Mouse (Mus musculus): ENCODE measurements around the gene Prf1. TPM values are rescaled to one million over a fixed set of nuclear protein-coding genes. Genes with fewer than 3 reads are reported as not detected.

Gene Prf1
- polyA plus RNA-seq, 1 experiment from 2014 or later: not detected

DNA sequence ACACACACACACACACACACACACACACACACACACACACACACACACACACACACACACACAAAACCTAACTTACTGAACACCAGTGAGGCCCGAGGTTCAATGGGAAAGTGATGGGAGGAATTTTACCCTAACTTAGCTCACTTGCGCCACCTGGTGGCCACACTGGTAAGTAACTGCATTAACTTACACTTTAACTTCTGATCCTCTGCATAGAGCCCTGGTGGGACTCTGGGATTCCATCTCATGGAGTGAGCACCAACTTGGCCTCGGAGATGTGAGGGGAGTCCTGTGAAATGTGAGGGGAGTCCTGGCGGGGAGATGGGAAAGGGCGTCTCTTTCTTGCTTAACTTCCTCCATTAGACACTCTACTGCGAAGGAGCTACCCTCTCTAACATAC, 38.5 kb downstream of the Prf1 start:
- no peak overlapping the region for H3K4me3 ChIP-seq (ENCODE audit: low read depth, low read length)
- peak; percentile 94 for DNase-seq (ENCODE audit: low spot score)
- no peak overlapping the region for H3K4me2 ChIP-seq (ENCODE audit: low read depth, severe bottlenecking)
- H3K27me3 ChIP-seq (ENCODE audit: control insufficient read depth, insufficient read depth, low read length): no peaks in the 10 kb centered on the region
- no peaks in the 10 kb centered on the region for H3K9me3 ChIP-seq (ENCODE audit: control insufficient read depth, low read length)
- no peak for ATAC-seq (ENCODE audit: insufficient number of reproducible peaks, low FRiP score, low TSS enrichment, low read depth)
- H3K27ac ChIP-seq (replicated peaks; ENCODE audit: low read depth, low read length): no peak overlapping the region
- H3K4me1 ChIP-seq (ENCODE audit: control insufficient read depth, insufficient read depth, low read length): no peaks in the 10 kb centered on the region
- no peaks in the 10 kb centered on the region for H3K36me3 ChIP-seq (ENCODE audit: control insufficient read depth, insufficient read depth, low read length)
- no peak overlapping the region for H3K9ac ChIP-seq (ENCODE audit: low read length)
- 25% methylated on average over 6 of the region's 6 CpGs for WGBS

DNA sequence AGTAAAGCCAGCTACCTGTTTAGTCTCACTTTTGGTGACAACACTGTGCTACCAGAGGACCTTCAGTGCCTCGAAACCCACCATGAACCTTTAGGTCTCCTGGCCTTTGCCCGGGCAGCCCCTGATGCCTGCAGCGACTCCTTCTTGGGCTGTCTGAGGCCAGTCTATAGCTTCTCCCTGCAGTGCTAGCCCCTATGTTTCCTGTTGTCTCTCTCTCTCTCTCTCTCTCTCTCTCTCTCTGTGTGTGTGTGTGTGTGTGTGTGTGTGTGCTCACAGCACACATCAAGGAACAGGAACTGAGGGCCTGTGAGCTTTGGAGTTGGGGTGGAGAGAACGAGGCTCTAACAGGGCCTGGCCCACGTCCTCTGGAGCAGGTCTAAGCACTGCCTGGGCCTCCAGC, 39.0 kb downstream of the Prf1 start:
- ATAC-seq (ENCODE audit: insufficient number of reproducible peaks, low FRiP score, low TSS enrichment, low read depth): no peak
- Histone ChIP-seq H3K4me3 (ENCODE audit: low read depth, low read length) (no peak overlapping the region), H3K9ac (ENCODE audit: low read length) (no peak overlapping the region), H3K4me2 (ENCODE audit: low read depth, severe bottlenecking) (no peak overlapping the region), H3K36me3 (ENCODE audit: control insufficient read depth, insufficient read depth, low read length) (no peaks in the 10 kb centered on the region), H3K27ac (replicated peaks; ENCODE audit: low read depth, low read length) (no peak overlapping the region), H3K4me1 (ENCODE audit: control insufficient read depth, insufficient read depth, low read length) (no peaks in the 10 kb centered on the region), H3K27me3 (ENCODE audit: control insufficient read depth, insufficient read depth, low read length) (no peaks in the 10 kb centered on the region), H3K9me3 (ENCODE audit: control insufficient read depth, low read length) (no peaks in the 10 kb centered on the region)
- no peak for DNase-seq (ENCODE audit: low spot score)
- 77% methylated on average over 5 of the region's 5 CpGs for WGBS

DNA sequence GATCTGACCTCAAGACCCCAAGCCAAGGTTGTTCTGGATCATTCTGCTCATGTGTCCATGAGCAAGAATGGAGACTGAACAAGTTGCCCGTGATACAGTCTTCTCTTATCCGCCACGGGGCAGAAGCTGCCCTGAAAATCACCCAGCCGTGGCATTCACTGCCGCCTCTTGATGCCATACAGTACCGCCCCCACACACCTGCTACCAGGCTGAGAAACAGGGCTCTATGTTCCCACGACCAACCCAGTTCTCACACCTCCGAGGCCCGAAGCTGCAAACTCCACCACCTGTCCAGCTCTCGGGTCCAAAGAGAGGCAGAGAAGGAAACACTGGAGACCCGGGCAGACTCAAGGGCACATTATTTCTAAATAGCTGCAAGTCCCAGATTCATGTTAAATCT, 40.0 kb downstream of the Prf1 start:
- ATAC-seq (ENCODE audit: insufficient number of reproducible peaks, low FRiP score, low TSS enrichment, low read depth) (no peak), DNase-seq (ENCODE audit: low spot score) (no peak)
- 86% methylated on average over 11 of the region's 11 CpGs for WGBS

DNA sequence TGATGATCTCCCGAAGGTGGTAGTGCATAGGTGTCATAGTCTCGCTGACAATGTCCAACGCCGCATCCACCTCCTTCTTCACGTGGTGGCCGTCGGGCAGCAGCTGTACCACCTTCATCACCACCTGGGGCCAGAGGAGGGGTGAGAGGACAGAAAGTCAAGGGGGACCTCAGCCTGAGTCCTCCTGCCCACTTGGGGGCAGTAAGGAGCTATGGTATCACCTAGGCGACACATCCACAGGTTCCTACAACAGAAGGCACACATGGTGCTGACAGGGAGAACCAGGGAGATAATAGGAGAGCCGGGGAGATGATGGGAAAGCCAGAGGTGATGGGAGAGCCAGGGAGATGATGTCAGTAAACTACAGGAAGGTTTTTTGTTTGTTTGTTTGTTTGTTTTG, 41.6 kb downstream of the Prf1 start:
- ATAC-seq (ENCODE audit: insufficient number of reproducible peaks, low FRiP score, low TSS enrichment, low read depth): no peak
- H3K4me3 ChIP-seq (ENCODE audit: low read depth, low read length): no peak overlapping the region
- H3K4me2 ChIP-seq (ENCODE audit: low read depth, severe bottlenecking): no peak overlapping the region
- H3K27ac ChIP-seq (replicated peaks; ENCODE audit: low read depth, low read length): no peak overlapping the region
- no peak overlapping the region for H3K9ac ChIP-seq (ENCODE audit: low read length)
- no peak for DNase-seq (ENCODE audit: low spot score)
- H3K27me3 ChIP-seq (ENCODE audit: control insufficient read depth, insufficient read depth, low read length): no peaks in the 10 kb centered on the region
- H3K36me3 ChIP-seq (ENCODE audit: control insufficient read depth, insufficient read depth, low read length): no peaks in the 10 kb centered on the region
- 88% methylated on average over 9 of the region's 9 CpGs for WGBS
- no peaks in the 10 kb centered on the region for H3K4me1 ChIP-seq (ENCODE audit: control insufficient read depth, insufficient read depth, low read length)
- H3K9me3 ChIP-seq (ENCODE audit: control insufficient read depth, low read length): no peaks in the 10 kb centered on the region

More for the DNA sequence above, 40.0 kb downstream of the Prf1 start:
- Histone ChIP-seq H3K4me2 (ENCODE audit: low read depth, severe bottlenecking) (no peak overlapping the region), H3K9me3 (ENCODE audit: control insufficient read depth, low read length) (no peaks in the 10 kb centered on the region), H3K27ac (replicated peaks; ENCODE audit: low read depth, low read length) (no peak overlapping the region), H3K4me1 (ENCODE audit: control insufficient read depth, insufficient read depth, low read length) (no peaks in the 10 kb centered on the region), H3K9ac (ENCODE audit: low read length) (no peak overlapping the region), H3K27me3 (ENCODE audit: control insufficient read depth, insufficient read depth, low read length) (no peaks in the 10 kb centered on the region), H3K4me3 (ENCODE audit: low read depth, low read length) (no peak overlapping the region), H3K36me3 (ENCODE audit: control insufficient read depth, insufficient read depth, low read length) (no peaks in the 10 kb centered on the region)

DNA sequence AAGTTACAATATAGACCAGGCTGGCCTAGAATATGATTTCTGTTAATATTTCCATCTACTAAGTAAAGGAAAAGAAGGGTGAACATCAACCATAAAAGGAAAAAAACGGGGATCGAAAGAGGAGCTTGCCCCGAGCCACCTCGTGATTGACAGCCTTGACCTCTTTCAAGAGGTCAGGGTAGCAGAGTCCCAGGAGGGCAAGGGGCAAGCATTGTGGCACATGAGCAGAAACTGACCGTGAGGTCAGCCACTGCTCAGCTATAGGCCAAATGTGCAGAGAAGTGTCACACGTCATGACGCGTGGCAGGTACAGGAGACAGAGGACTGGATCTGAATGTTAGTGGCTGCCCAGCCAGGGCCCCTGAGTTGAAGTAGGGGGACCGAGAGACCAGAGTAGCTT, 42.6 kb downstream of the Prf1 start:
- Histone ChIP-seq H3K27me3 (ENCODE audit: control insufficient read depth, insufficient read depth, low read length) (no peaks in the 10 kb centered on the region), H3K9ac (ENCODE audit: low read length) (no peak overlapping the region), H3K27ac (replicated peaks; ENCODE audit: low read depth, low read length) (no peak overlapping the region), H3K4me3 (ENCODE audit: low read depth, low read length) (no peak overlapping the region), H3K36me3 (ENCODE audit: control insufficient read depth, insufficient read depth, low read length) (no peaks in the 10 kb centered on the region), H3K4me1 (ENCODE audit: control insufficient read depth, insufficient read depth, low read length) (no peaks in the 10 kb centered on the region), H3K4me2 (ENCODE audit: low read depth, severe bottlenecking) (no peak overlapping the region), H3K9me3 (ENCODE audit: control insufficient read depth, low read length) (no peaks in the 10 kb centered on the region)
- DNase-seq (ENCODE audit: low spot score): no peak
- WGBS: 77% methylated on average over 9 of the region's 9 CpGs
- ATAC-seq (ENCODE audit: insufficient number of reproducible peaks, low FRiP score, low TSS enrichment, low read depth): no peak

DNA sequence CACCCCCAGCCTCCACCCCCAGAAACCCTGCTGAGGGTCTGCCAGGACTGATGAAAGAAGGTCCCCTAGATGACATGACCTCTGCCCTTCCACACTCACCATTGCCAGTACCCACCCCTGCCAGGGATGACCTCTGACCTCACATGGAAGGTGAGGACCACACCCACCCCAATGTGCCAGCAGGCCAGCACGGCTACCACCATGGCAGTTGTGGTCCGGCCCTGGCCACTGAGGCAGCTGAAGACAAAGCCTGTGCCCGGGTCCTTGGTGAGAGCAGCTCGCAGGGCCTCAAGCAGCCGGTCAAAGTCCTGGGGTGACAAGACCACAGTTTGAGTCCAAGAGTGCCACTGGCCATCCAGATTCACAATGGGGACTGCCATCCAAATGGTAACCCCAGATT, 43.4 kb downstream of the Prf1 start:
- ATAC-seq (ENCODE audit: insufficient number of reproducible peaks, low FRiP score, low TSS enrichment, low read depth) (no peak), DNase-seq (ENCODE audit: low spot score) (no peak)
- no peaks in the 10 kb centered on the region for H3K9me3 ChIP-seq (ENCODE audit: control insufficient read depth, low read length)
- H3K4me2 ChIP-seq (ENCODE audit: low read depth, severe bottlenecking): no peak overlapping the region
- no peak overlapping the region for H3K9ac ChIP-seq (ENCODE audit: low read length)
- no peaks in the 10 kb centered on the region for H3K27me3 ChIP-seq (ENCODE audit: control insufficient read depth, insufficient read depth, low read length)
- no peak overlapping the region for H3K27ac ChIP-seq (replicated peaks; ENCODE audit: low read depth, low read length)
- 94% methylated on average over 5 of the region's 5 CpGs for WGBS
- no peak overlapping the region for H3K4me3 ChIP-seq (ENCODE audit: low read depth, low read length)
- no peaks in the 10 kb centered on the region for H3K4me1 ChIP-seq (ENCODE audit: control insufficient read depth, insufficient read depth, low read length)
- H3K36me3 ChIP-seq (ENCODE audit: control insufficient read depth, insufficient read depth, low read length): no peaks in the 10 kb centered on the region

DNA sequence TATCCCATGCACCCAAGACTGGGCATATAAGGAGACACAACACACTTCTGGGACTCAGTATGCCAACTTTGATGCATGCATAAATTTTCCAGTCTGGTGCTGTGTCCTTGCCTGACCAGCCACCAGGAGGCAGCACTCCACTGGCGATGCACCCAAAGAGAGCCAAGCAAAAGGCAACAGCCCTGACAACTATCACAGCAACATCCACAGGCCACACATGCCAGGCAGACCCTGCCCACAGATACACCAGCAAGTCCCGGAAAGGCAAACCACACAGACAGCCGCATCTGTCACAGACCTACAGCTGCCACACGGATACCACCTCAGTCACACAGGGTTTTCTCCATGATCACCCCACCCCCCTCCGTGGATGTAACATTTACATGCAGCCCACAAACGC, 43.9 kb downstream of the Prf1 start:
- Histone ChIP-seq H3K9me3 (ENCODE audit: control insufficient read depth, low read length) (no peaks in the 10 kb centered on the region), H3K36me3 (ENCODE audit: control insufficient read depth, insufficient read depth, low read length) (no peaks in the 10 kb centered on the region), H3K27ac (replicated peaks; ENCODE audit: low read depth, low read length) (no peak overlapping the region), H3K4me3 (ENCODE audit: low read depth, low read length) (no peak overlapping the region), H3K4me1 (ENCODE audit: control insufficient read depth, insufficient read depth, low read length) (0 out of 2 replicates have a peak, but pooled peaks cover 3% of the 10 kb centered on the region), H3K4me2 (ENCODE audit: low read depth, severe bottlenecking) (no peak overlapping the region), H3K9ac (ENCODE audit: low read length) (no peak overlapping the region), H3K27me3 (ENCODE audit: control insufficient read depth, insufficient read depth, low read length) (no peaks in the 10 kb centered on the region)
- ATAC-seq (ENCODE audit: insufficient number of reproducible peaks, low FRiP score, low TSS enrichment, low read depth) (no peak), DNase-seq (ENCODE audit: low spot score) (peak; percentile 83)
- WGBS: 66% methylated on average over 6 of the region's 6 CpGs

DNA sequence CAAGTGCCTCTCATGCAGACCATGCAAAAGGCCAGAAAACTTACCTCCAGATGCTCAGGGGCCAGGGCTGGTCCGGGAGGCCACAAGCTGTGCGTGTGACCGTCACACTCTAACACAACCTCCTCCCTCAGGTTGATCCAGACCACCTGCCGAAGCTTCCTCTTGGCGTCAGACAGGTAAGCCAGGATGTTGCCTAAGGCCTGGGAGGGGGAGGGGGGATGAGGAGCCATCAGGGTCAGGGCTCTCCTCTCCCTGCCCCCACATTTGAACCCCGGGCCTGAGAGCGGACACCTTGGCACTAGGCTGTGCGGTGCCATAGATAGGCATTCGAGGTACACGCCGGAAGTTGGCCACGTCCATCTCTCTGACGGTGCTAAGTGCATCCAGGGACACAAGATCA, 45.1 kb downstream of the Prf1 start:
- ATAC-seq (ENCODE audit: insufficient number of reproducible peaks, low FRiP score, low TSS enrichment, low read depth) (no peak), DNase-seq (ENCODE audit: low spot score) (no peak)
- no peak overlapping the region for H3K27ac ChIP-seq (replicated peaks; ENCODE audit: low read depth, low read length)
- 88% methylated on average over 13 of the region's 13 CpGs for WGBS
- 0 out of 2 replicates have a peak, but pooled peaks cover 4% of the 10 kb centered on the region for H3K4me1 ChIP-seq (ENCODE audit: control insufficient read depth, insufficient read depth, low read length)
- H3K36me3 ChIP-seq (ENCODE audit: control insufficient read depth, insufficient read depth, low read length): no peaks in the 10 kb centered on the region
- no peaks in the 10 kb centered on the region for H3K27me3 ChIP-seq (ENCODE audit: control insufficient read depth, insufficient read depth, low read length)
- no peak overlapping the region for H3K9ac ChIP-seq (ENCODE audit: low read length)
- H3K4me3 ChIP-seq (ENCODE audit: low read depth, low read length): no peak overlapping the region
- no peaks in the 10 kb centered on the region for H3K9me3 ChIP-seq (ENCODE audit: control insufficient read depth, low read length)
- no peak overlapping the region for H3K4me2 ChIP-seq (ENCODE audit: low read depth, severe bottlenecking)

DNA sequence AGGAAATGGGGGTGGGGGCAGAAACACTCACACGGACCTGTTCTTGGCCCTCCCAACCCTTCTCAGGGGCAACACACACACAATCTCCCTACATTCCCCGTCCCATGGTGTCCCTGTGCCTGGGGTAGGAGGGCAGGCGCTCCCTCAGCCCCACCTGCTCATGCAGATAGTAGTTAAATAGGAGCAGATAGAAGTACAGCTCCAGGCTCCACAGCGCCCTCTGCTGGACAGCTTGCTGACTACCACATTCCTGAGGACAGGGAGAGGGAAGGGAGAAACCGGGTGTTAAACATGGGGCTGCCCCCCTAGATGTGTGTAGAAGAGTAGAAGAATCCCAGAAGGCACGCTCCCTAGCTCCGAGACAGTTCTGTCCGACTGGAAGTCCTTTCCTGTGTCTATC, 46.3 kb downstream of the Prf1 start:
- no peak for ATAC-seq (ENCODE audit: insufficient number of reproducible peaks, low FRiP score, low TSS enrichment, low read depth)
- no peak overlapping the region for H3K4me3 ChIP-seq (ENCODE audit: low read depth, low read length)
- no peaks in the 10 kb centered on the region for H3K36me3 ChIP-seq (ENCODE audit: control insufficient read depth, insufficient read depth, low read length)
- H3K4me2 ChIP-seq (ENCODE audit: low read depth, severe bottlenecking): no peak overlapping the region
- H3K27ac ChIP-seq (replicated peaks; ENCODE audit: low read depth, low read length): no peak overlapping the region
- H3K9me3 ChIP-seq (ENCODE audit: control insufficient read depth, low read length): no peaks in the 10 kb centered on the region
- H3K27me3 ChIP-seq (ENCODE audit: control insufficient read depth, insufficient read depth, low read length): no peaks in the 10 kb centered on the region
- WGBS: 59% methylated on average over 8 of the region's 8 CpGs
- no peak overlapping the region for H3K9ac ChIP-seq (ENCODE audit: low read length)
- H3K4me1 ChIP-seq (ENCODE audit: control insufficient read depth, insufficient read depth, low read length): 0 out of 2 replicates have a peak, but pooled peaks cover 4% of the 10 kb centered on the region
- DNase-seq (ENCODE audit: low spot score): peak; percentile 69
